Mouse (Mus musculus) bone marrow, adult 2 months (tissue): ENCODE data around the gene Adamts20.

ENCODE experiments used
- CTCF ChIP-seq: fragments of 200-500 bp; IDR thresholded peaks from 2 replicates; pipeline ENCODE4 v1.5.1; 2011; ENCODE audit warnings: low read length, control low read depth; ENCODE audit not compliant: control insufficient read depth, insufficient read depth
- POLR2A ChIP-seq: fragments of 200-500 bp; IDR thresholded peaks from 2 replicates; pipeline ENCODE4 v1.6.1; 2011; ENCODE audit warnings: low read depth, mild to moderate bottlenecking, control low read depth, low read length, borderline replicate concordance; ENCODE audit not compliant: control insufficient read depth

DNA sequence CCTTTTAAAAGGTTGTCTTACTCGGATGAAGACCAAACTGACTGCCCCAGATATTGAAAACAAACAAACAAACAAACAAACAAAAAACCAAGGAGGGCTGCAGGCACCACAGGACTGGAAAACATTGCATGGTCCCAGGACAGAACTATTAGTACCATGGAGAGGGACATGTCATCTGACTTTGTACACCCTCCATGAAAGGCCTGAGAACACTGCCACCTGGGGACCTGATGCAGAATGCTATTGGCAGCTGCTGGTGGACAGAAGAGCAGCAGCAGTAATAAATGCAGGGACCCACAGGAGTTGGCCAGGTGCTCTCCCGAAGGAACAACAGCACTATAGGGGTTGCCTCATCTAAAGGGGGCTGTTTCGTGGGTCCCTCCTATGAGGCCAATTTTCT, 2.0 kb downstream of the Adamts20 start:
- TF ChIP-seq POLR2A (no peak), CTCF (no peak)
